Mouse (Mus musculus) kidney, embryonic 15.5 days (tissue): ENCODE measurements at regions not wholly inside any gene's neighbourhood (a gene's known extent, or its start where the extent isn't known, plus 50 kb on each side); places are given as distances from the start of the nearest gene placed in this dataset.

Experiments used
- ATAC-seq: fragments of 200-750 bp; cut with Nextera tagmentation; replicated peaks from 2 replicates; pipeline ENCODE4 v1.8.0; 2017; ENCODE audit warnings: moderate TSS enrichment; ENCODE audit not compliant: low FRiP score
- H3K27ac ChIP-seq: fragments of 300-500 bp; sonication (generic); 2 replicates; pipeline ENCODE4 v1.5.1; 2015; ENCODE audit warnings: mild to moderate bottlenecking, inconsistent platforms
- H3K27me3 ChIP-seq: fragments of 300-500 bp; sonication (generic); 2 replicates; pipeline ENCODE4 v1.6.1; 2015; ENCODE audit warnings: inconsistent platforms
- H3K36me3 ChIP-seq: fragments of 300-500 bp; sonication (generic); 2 replicates; pipeline ENCODE4 v1.6.1; 2015; ENCODE audit warnings: inconsistent platforms
- H3K4me1 ChIP-seq: fragments of 300-500 bp; sonication (generic); 2 replicates; pipeline ENCODE4 v1.6.1; 2015; ENCODE audit warnings: inconsistent platforms
- H3K4me2 ChIP-seq: fragments of 300-500 bp; sonication (generic); 2 replicates; pipeline ENCODE4 v1.6.1; 2015; ENCODE audit warnings: moderate library complexity, mild to moderate bottlenecking, inconsistent platforms
- H3K4me3 ChIP-seq: fragments of 300-500 bp; sonication (generic); replicated peaks from 2 replicates; pipeline ENCODE4 v1.5.1; 2015; ENCODE audit warnings: mild to moderate bottlenecking, inconsistent platforms
- H3K9ac ChIP-seq: fragments of 300-500 bp; sonication (generic); 2 replicates; pipeline ENCODE4 v1.6.1; 2015; ENCODE audit warnings: mild to moderate bottlenecking, inconsistent platforms
- H3K9me3 ChIP-seq: fragments of 300-500 bp; sonication (generic); replicated peaks from 2 replicates; pipeline ENCODE4 v1.6.1; 2016; ENCODE audit warnings: inconsistent platforms
- WGBS: fragments of 180-500 bp; shearing (Covaris S2); methylation state at CpG from one replicate; pipeline ENCODE4 v1.1.7; 2015; ENCODE audit warnings: mixed read lengths; 5-methylcytosine and 5-hydroxymethylcytosine counted together

DNA sequence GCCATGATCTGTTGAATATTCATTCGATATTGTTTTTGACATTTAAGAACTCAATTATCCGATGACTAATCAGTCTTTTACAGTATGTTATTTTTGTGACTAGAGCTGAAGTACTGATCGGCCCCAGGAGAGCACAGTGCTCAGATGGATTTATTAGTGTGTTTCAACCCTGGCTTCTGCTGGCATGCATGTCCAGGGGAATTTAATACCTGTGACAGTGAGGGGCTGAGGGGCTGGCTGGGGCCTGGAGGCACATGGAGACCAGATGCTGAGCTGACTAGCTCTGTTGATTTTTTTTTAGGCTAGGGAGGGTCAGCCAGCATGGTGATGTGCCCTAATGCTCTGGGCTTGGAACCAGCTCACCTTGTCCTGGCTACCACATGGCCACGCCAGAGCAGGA lies 199.2 kb upstream of the Nxpe4 start:
- H3K4me2 ChIP-seq, result no peak overlapping the region
- ATAC-seq, result peak; percentile 82
- whole genome bisulfite sequencing, result 24% methylated on average over 4 of the region's 4 CpGs
- no peak overlapping the region for H3K4me3 ChIP-seq
- H3K27ac ChIP-seq, result peak overlapping the region; percentile 57
- no peaks in the 10 kb centered on the region for H3K27me3 ChIP-seq
- no peaks in the 10 kb centered on the region for H3K36me3 ChIP-seq
- H3K9ac ChIP-seq, result no peak overlapping the region
- peaks cover 25% of the 10 kb centered on the region for H3K4me1 ChIP-seq
- H3K9me3 ChIP-seq, result no peaks in the 10 kb centered on the region

GRCm38 (mm10) chr9:47973130-47973529 lies 188.7 kb upstream of the Nxpe4 start:
- Histone ChIP-seq H3K4me3 (no peak overlapping the region), H3K27me3 (no peaks in the 10 kb centered on the region), H3K9ac (no peak overlapping the region), H3K27ac (no peak overlapping the region), H3K36me3 (no peaks in the 10 kb centered on the region), H3K9me3 (no peaks in the 10 kb centered on the region), H3K4me1 (no peaks in the 10 kb centered on the region), H3K4me2 (no peak overlapping the region)
- ATAC-seq, result no peak
- WGBS, result 66% methylated on average over 12 of the region's 12 CpGs

DNA sequence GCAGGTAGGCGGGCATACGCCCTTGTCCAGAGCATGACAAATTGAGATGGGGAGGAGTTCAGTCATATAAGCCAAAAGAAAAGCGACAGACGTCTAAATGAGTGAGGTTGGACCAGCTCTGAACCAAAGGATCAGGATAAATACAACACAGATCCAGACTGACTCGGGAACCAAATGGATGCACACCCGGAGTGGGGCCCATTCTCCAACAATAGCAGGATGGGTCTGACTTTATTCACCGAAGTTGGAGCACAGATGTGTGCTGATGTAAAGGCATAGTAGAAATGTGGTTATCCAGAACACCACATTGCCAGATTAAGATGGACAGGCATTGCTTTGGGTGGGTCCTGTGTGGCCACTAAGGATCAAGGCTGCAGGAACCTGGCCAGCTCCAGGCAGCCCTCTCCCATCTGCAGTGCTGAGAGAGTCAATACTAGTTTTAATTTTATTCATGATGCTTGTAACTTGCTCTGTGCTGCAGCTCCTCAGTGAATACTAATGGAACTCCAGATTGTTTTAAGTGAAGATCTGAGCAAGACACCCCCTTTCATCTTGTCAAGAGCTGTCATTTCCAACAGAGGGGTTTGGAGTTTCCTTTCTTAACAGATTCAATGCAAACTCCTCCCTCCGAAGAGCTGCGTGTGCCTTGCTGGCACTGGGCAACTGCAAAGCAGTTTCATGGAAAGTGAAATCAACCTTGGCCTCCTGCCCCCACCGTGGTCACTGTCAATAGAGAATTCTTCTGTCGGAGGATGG lies 176.3 kb upstream of the Nxpe4 start:
- Histone ChIP-seq H3K9ac (no peak overlapping the region), H3K27ac (no peak overlapping the region), H3K9me3 (no peaks in the 10 kb centered on the region), H3K4me1 (no peaks in the 10 kb centered on the region), H3K36me3 (no peaks in the 10 kb centered on the region), H3K4me2 (no peak overlapping the region), H3K27me3 (no peaks in the 10 kb centered on the region), H3K4me3 (no peak overlapping the region)
- WGBS, result 78% methylated on average over 11 of the region's 11 CpGs
- no peak for ATAC-seq

DNA sequence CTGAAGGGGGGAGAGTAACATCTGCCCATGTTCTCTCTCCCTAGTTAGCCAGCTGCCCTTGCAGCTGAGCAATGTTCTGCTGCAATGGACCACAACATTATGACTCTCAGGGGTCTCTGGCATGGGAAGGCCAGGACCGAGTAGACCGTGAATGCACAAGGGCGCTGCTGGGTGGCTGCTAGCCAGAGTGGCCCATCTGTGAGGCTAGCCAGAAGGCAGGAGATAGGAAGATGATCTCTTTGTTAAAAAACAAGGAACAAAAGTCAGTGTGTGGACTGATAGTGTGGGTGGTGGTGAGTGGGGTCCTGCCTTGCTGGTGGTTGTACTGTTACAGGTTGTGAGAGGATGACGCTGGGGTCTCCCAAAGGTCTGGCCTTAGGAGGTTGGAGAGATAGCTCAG lies 174.6 kb upstream of the Nxpe4 start:
- Histone ChIP-seq H3K9ac (no peak overlapping the region), H3K27me3 (no peaks in the 10 kb centered on the region), H3K4me1 (no peaks in the 10 kb centered on the region), H3K27ac (no peak overlapping the region), H3K4me3 (no peak overlapping the region), H3K36me3 (no peaks in the 10 kb centered on the region), H3K9me3 (no peaks in the 10 kb centered on the region), H3K4me2 (no peak overlapping the region)
- ATAC-seq, result no peak
- WGBS, result 95% methylated on average over 4 of the region's 4 CpGs

- Histone ChIP-seq H3K27me3 (no peaks in the 10 kb centered on the region), H3K4me3 (no peak overlapping the region), H3K4me2 (no peak overlapping the region), H3K9me3 (no peaks in the 10 kb centered on the region), H3K4me1 (no peaks in the 10 kb centered on the region), H3K9ac (no peak overlapping the region), H3K27ac (no peak overlapping the region), H3K36me3 (no peaks in the 10 kb centered on the region)
- no peak for ATAC-seq
- WGBS, result 45% methylated on average over 4 of the region's 4 CpGs
These were observed 167.2 kb upstream of the Nxpe4 start for GRCm38 (mm10) chr9:47994671-47995070.

DNA sequence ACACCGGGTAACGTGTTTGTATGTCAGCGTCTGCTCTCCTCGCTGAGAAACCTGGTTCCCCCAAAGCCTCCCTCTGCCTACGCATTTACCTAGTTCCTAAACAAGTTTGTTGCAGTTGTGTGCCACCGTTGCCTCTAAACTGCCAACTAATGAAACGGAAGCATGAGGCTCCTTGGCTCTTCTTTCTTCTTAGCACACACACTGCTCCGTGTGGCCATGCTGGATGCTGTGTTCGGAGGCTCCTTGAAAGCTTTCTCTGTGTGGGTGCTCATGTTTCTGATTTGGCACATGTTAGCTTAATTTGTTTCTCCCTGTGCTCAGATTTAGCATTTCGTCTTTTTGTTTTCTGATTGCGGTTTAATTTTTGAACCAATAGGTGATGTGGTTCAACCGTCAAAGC lies 162.2 kb upstream of the Nxpe4 start:
- ATAC-seq, result no peak

DNA sequence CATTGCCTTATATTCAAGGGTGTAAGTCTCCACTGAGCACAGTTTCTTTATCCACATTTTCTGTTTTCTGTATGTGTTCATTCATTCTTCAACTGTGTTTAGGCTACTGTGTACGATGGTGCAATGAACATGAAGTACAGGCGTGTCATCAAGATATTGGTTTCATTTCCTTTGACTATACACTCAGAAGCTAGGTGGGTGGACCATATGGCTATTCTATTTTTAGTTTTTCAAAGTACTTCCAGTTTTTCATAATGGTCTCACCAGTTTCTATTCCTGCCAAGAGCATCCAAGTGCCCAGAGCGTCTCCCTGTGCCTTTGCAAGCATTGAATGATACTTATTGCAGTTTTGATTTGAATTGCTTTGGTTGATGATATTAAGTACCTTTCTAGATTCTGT lies 132.8 kb upstream of the Nxpe4 start:
- Histone ChIP-seq H3K27me3 (no peaks in the 10 kb centered on the region), H3K36me3 (no peaks in the 10 kb centered on the region), H3K4me1 (0 out of 2 replicates have a peak, but pooled peaks cover 5% of the 10 kb centered on the region), H3K4me2 (no peak overlapping the region), H3K9ac (no peak overlapping the region), H3K9me3 (no peaks in the 10 kb centered on the region), H3K4me3 (no peak overlapping the region), H3K27ac (no peak overlapping the region)
- 93% methylated on average over 3 of the region's 3 CpGs for WGBS
- no peak for ATAC-seq

More for the DNA sequence above, 162.2 kb upstream of the Nxpe4 start:
- WGBS, result 92% methylated on average over 12 of the region's 12 CpGs
- H3K36me3 ChIP-seq, result no peaks in the 10 kb centered on the region
- no peaks in the 10 kb centered on the region for H3K9me3 ChIP-seq
- no peak overlapping the region for H3K9ac ChIP-seq
- no peaks in the 10 kb centered on the region for H3K4me1 ChIP-seq
- no peak overlapping the region for H3K27ac ChIP-seq
- H3K4me2 ChIP-seq, result no peak overlapping the region
- no peak overlapping the region for H3K4me3 ChIP-seq
- H3K27me3 ChIP-seq, result no peaks in the 10 kb centered on the region

DNA sequence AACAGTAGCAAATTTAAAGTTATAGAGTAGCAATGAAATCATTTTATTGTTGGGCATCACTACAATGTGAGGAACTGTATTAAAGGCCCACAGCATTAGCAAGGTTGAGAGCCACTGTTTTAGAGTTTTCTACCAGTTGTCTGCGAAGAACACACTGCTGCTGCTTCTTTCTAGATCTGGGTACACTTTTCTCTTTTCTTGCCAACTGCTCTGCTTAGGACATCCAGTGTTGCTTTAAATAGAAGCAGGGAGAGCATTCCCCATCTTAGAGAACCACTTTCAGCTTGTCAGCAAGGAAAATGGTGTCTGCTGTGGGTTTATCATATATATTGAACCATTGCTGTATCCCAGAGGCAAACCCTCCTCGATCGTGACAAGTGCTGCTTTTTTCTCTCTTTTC lies 131.0 kb upstream of the Nxpe4 start:
- Histone ChIP-seq H3K4me1 (0 out of 2 replicates have a peak, but pooled peaks cover under 1% of the 10 kb centered on the region), H3K4me2 (no peak overlapping the region), H3K27me3 (no peaks in the 10 kb centered on the region), H3K9me3 (no peaks in the 10 kb centered on the region), H3K9ac (no peak overlapping the region), H3K4me3 (no peak overlapping the region), H3K27ac (no peak overlapping the region), H3K36me3 (no peaks in the 10 kb centered on the region)
- 87% methylated on average over 3 of the region's 3 CpGs for WGBS
- ATAC-seq, result no peak

DNA sequence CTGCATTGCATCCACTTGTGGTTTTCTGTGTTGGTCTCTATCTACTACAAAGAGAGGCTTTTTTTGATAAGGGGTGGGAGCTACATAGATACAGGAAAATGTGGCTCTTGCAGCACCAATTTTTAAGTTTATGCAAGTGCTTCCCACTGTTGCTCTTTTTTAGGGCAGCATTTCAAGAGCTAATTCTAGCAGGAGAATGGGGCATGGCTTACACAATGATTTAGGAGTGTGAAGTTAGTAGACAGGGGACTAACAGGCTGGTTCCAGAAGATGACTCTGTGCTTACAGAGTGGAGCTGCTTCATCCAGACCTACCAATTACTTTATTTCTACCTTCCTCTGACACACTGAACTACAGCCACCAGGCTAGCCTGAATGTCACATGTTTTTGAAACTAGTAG lies 125.9 kb upstream of the Nxpe4 start:
- H3K4me1 ChIP-seq, result no peaks in the 10 kb centered on the region
- no peak overlapping the region for H3K27ac ChIP-seq
- no peaks in the 10 kb centered on the region for H3K27me3 ChIP-seq
- no peaks in the 10 kb centered on the region for H3K9me3 ChIP-seq
- ATAC-seq, result no peak
- no peaks in the 10 kb centered on the region for H3K36me3 ChIP-seq
- no peak overlapping the region for H3K9ac ChIP-seq
- H3K4me3 ChIP-seq, result no peak overlapping the region
- H3K4me2 ChIP-seq, result no peak overlapping the region

DNA sequence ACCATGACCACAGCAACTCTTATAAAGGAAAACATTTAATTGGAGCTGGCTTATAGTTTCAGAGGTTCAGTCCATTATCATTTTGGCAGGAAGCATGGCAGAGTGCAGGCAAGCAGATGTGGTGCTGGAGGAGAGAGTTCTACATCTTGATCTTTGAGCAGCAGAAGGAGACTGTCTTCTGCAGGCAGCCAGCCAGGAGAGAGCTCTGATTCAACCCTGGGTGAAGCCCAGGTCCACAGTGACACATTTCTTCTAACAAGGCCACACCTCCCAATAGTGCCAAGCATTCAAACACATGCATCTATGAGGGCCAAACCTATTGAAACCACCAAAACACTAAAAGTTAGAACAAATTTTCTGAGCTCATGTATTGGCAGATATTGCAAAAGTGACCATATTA lies 117.0 kb upstream of the Nxpe4 start:
- Histone ChIP-seq H3K9me3 (no peaks in the 10 kb centered on the region), H3K36me3 (no peaks in the 10 kb centered on the region), H3K27me3 (no peaks in the 10 kb centered on the region), H3K9ac (no peak overlapping the region), H3K4me3 (no peak overlapping the region), H3K4me1 (no peaks in the 10 kb centered on the region), H3K4me2 (no peak overlapping the region), H3K27ac (no peak overlapping the region)
- no peak for ATAC-seq

GRCm38 (mm10) chr9:48047846-48048245 lies 114.0 kb upstream of the Nxpe4 start:
- no peak for ATAC-seq
- H3K9me3 ChIP-seq, result no peaks in the 10 kb centered on the region
- H3K9ac ChIP-seq, result no peak overlapping the region
- H3K27me3 ChIP-seq, result no peaks in the 10 kb centered on the region
- H3K36me3 ChIP-seq, result no peaks in the 10 kb centered on the region
- 80% methylated on average over 4 of the region's 4 CpGs for WGBS
- H3K4me1 ChIP-seq, result no peaks in the 10 kb centered on the region
- no peak overlapping the region for H3K4me2 ChIP-seq
- no peak overlapping the region for H3K4me3 ChIP-seq
- no peak overlapping the region for H3K27ac ChIP-seq

- peak; percentile 82 for ATAC-seq
- H3K27me3 ChIP-seq, result no peaks in the 10 kb centered on the region
- no peaks in the 10 kb centered on the region for H3K36me3 ChIP-seq
- H3K27ac ChIP-seq, result peak overlapping the region; percentile 41
- 16% methylated on average over 4 of the region's 4 CpGs for WGBS
- H3K4me1 ChIP-seq, result peaks cover 27% of the 10 kb centered on the region
- H3K9me3 ChIP-seq, result no peaks in the 10 kb centered on the region
- H3K4me3 ChIP-seq, result no peak overlapping the region
- no peak overlapping the region for H3K4me2 ChIP-seq
- H3K9ac ChIP-seq, result no peak overlapping the region
These were observed 108.2 kb upstream of the Nxpe4 start for GRCm38 (mm10) chr9:48053580-48053979.

DNA sequence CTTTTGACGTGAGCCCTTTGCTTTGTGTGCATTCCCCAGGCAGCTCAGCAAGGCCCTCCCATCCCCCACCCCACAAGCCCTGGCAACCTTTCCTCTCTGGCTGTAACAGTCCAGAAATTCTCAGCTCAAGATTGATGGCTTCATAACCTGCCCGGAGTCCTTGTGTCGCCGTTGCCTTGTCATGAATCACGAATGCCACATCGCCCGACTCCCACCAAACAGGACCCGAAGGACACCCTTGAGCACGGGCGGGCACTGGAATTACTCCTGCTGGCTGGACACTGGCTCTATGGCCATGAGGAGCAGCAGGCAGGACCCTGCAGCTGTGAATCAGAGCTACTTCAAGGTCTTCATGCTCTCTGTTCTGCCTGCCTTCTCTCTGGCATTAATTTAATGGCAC lies 106.6 kb upstream of the Nxpe4 start:
- peak overlapping the region; percentile 29; the same call in 1 of the 2 replicates for H3K4me2 ChIP-seq
- peaks cover 33% of the 10 kb centered on the region for H3K4me1 ChIP-seq
- H3K27me3 ChIP-seq, result no peaks in the 10 kb centered on the region
- no peak for ATAC-seq
- H3K9me3 ChIP-seq, result no peaks in the 10 kb centered on the region
- 33% methylated on average over 10 of the region's 10 CpGs for WGBS
- no peak overlapping the region for H3K4me3 ChIP-seq
- no peaks in the 10 kb centered on the region for H3K36me3 ChIP-seq
- no peak overlapping the region for H3K9ac ChIP-seq
- no peak overlapping the region for H3K27ac ChIP-seq
